27 mouse cellular contexts compared by ENCODE assay signal in genomic region chr1:165761522-165762305, GRCm38 (mm10). TPM values are rescaled to one million over a fixed set of nuclear protein-coding genes. Genes with fewer than 3 reads are reported as not detected.
DNase-seq lines count a peak whose midpoint lies in the region; TF ChIP-seq lines count a peak whose summit lies in the region.
"Had no signal": no experiment of that assay in that cellular context is flagged by ENCODE, and none has a peak within 500 bp of the region (broad histone marks: within the 10 kb centered on the region; RNA-seq: fewer than 3 reads in every experiment).

No protein-coding gene starts in this region.

- no peak overlapping the region for H3K4me3 ChIP-seq in layer of hippocampus, adult 2 months
- H3K4me3 ChIP-seq: forebrain, embryonic 13.5 days; heart, embryonic 10.5 days; hindbrain, embryonic 13.5 days; limb, embryonic 13.5 days; megakaryocyte, embryonic 14.5 days; midbrain, embryonic 13.5 days; neural tube, embryonic 15.5 days had no signal

- TF ChIP-seq CTCF in layer of hippocampus, adult 2 months (conservative IDR thresholded peaks at IDR 0.05), result peak; percentile 31; the same call in 1 of the 2 replicates

- no peak for DNase-seq in layer of hippocampus, adult 2 months (ENCODE audit: low spot score in 2 of 2)
- no peak for DNase-seq in layer of hippocampus, postnatal 14 days (ENCODE audit: low spot score in 2 of 2)
- DNase-seq in 416B (ENCODE audit: low read depth) (peak; percentile 33), A20 (ENCODE audit: low read depth, low spot score) (peak; percentile 55)
- peak; percentile 15 for DNase-seq in naive thymus-derived CD4-positive, alpha-beta T cell, adult 2 months (ENCODE audit: low read depth)
- DNase-seq in left cerebral cortex, adult 9 months (ENCODE audit: low spot score in 2 of 2), result no peak
- DNase-seq: adrenal gland, postnatal 25 days; cerebellum, adult 18-20 months; cerebellum, postnatal 14 days; gastrocnemius, postnatal 10 days; heart, postnatal 36 days; kidney, adult 2 months; kidney, postnatal 10 days; layer of hippocampus, adult 9-11 months; liver, embryonic 13.5 days; lung, embryonic 14.5 days; retina, postnatal 1 day; right cerebral cortex, postnatal 14 days had no signal

- no peak overlapping the region for H3K27ac ChIP-seq in layer of hippocampus, adult 2 months
- H3K27ac ChIP-seq: forebrain, embryonic 13.5 days; heart, embryonic 10.5 days; hindbrain, embryonic 13.5 days; limb, embryonic 13.5 days; liver, embryonic 13.5 days; midbrain, embryonic 13.5 days; neural tube, embryonic 15.5 days had no signal

RNA-seq across cellular contexts. Expression of gene Creg1, which starts 1.8 kb away (rescaled TPM):
- total RNA-seq in layer of hippocampus, adult 2 months (2021), result 10 to 100 TPM; 23.8 to 26.4 TPM
- 10 to 100 TPM; 26.1 to 30.8 TPM for total RNA-seq in layer of hippocampus, postnatal 14 days (2021)

RNA-seq across cellular contexts. Expression of gene Cd247, which starts 26.8 kb away (rescaled TPM):
- total RNA-seq in layer of hippocampus, adult 2 months (2021), result not detected
- not detected for total RNA-seq in layer of hippocampus, postnatal 14 days (2021)
- total RNA-seq: left cerebral cortex, adult 18-20 months; left cerebral cortex, postnatal 25 days had no signal

RNA-seq across cellular contexts. Expression of gene Rcsd1, which starts 52.2 kb away (rescaled TPM):
- 1 to 10 TPM; 3.7 to 4.9 TPM for total RNA-seq in layer of hippocampus, adult 2 months (2021)
- total RNA-seq in layer of hippocampus, postnatal 14 days (2021), result 1 to 10 TPM; 6.3 to 8.7 TPM

Comparison
In these comparisons a context has a peak if more than half of its experiments do, and no peak if none do; other contexts are left out.
1. DNase-seq: peak in 416B (single experiment), A20 (single experiment) and naive thymus-derived CD4-positive, alpha-beta T cell, adult 2 months (single experiment); none in layer of hippocampus, adult 2 months (0 of 2), layer of hippocampus, postnatal 14 days (0 of 2) and left cerebral cortex, adult 9 months (0 of 2).